Mouse (Mus musculus): ENCODE measurements around the gene Zfp345. TPM values are rescaled to one million over a fixed set of nuclear protein-coding genes. Genes with fewer than 3 reads are reported as not detected.
A peak's percentile ranks its signal among the peaks of the same experiment; 100 is the strongest.
"Not testable (repeated sequence)": the region's sequence is repeated elsewhere in the genome, so short reads cannot be mapped to it uniquely, and the experiment has no call there.

Gene Zfp345
- 0.25 TPM for polyA plus RNA-seq (2012; fragmentation: generic; extraction: Trizol)

GRCm38 (mm10) chr2:150484939-150485778 lies at the start of gene Zfp345:
Gene Zfp345, minus strand, starts transcription at chr2:150485091.
- not testable (repeated sequence) for H3K36me3 ChIP-seq (ENCODE audit: control insufficient read depth, insufficient read depth); H3K79me2 ChIP-seq (ENCODE audit: control insufficient read depth, insufficient read depth); H3ac ChIP-seq (ENCODE audit: control insufficient read depth, insufficient read length); H3K4me3 ChIP-seq; H3K27me3 ChIP-seq (ENCODE audit: control insufficient read depth, insufficient read depth, insufficient read length)
- peak within 1 kb of the TSS; percentile 56 for H3K4me2 ChIP-seq (ENCODE audit: low read depth)

GRCm38 (mm10) chr2:150525703-150526207 lies 40.9 kb upstream of the Zfp345 start:
- H3K36me3 ChIP-seq (ENCODE audit: control insufficient read depth, insufficient read depth): no peaks in the 10 kb centered on the region
- TF ChIP-seq USF1 (IDR thresholded peaks at IDR 0.05; ENCODE audit: low read depth): no peak
- no peak for TF ChIP-seq SRF (IDR thresholded peaks at IDR 0.05; ENCODE audit: control insufficient read depth, insufficient read length, low read depth)
- no peak for TF ChIP-seq MYOG (IDR thresholded peaks at IDR 0.05; ENCODE audit: control insufficient read depth in 1 of 3, insufficient read depth in 1 of 3, insufficient read length in 2 of 3, low read depth in 2 of 3)
- TF ChIP-seq E2F4 (IDR thresholded peaks at IDR 0.05; ENCODE audit: insufficient read depth): no peak
- H3K4me2 ChIP-seq (ENCODE audit: low read depth): no peak overlapping the region
- no peak overlapping the region for H3ac ChIP-seq (ENCODE audit: control insufficient read depth, insufficient read length)
- H3K79me2 ChIP-seq (ENCODE audit: control insufficient read depth, insufficient read depth): no peaks in the 10 kb centered on the region
- H3K4me3 ChIP-seq: no peak overlapping the region
- H3K27me3 ChIP-seq (ENCODE audit: control insufficient read depth, insufficient read depth, insufficient read length): no peaks in the 10 kb centered on the region

GRCm38 (mm10) chr2:150512837-150513236 lies 27.9 kb upstream of the Zfp345 start:
- no peak overlapping the region for H3K4me2 ChIP-seq (ENCODE audit: low read depth)
- no peaks in the 10 kb centered on the region for H3K36me3 ChIP-seq (ENCODE audit: control insufficient read depth, insufficient read depth)
- H3K4me3 ChIP-seq: no peak overlapping the region
- TF ChIP-seq POLR2A (IDR thresholded peaks at IDR 0.05; ENCODE audit: insufficient read length, low read depth) (no peak), E2F4 (IDR thresholded peaks at IDR 0.05; ENCODE audit: insufficient read depth) (no peak), SRF (IDR thresholded peaks at IDR 0.05; ENCODE audit: control insufficient read depth, insufficient read length, low read depth) (no peak), MYOD1 (IDR thresholded peaks at IDR 0.05; ENCODE audit: control insufficient read depth in 1 of 3, insufficient read length in 2 of 3, low read depth in 2 of 3) (no peak), CEBPB (IDR thresholded peaks at IDR 0.05; ENCODE audit: insufficient read depth, poor library complexity, severe bottlenecking) (no peak), REST (IDR thresholded peaks at IDR 0.05; ENCODE audit: insufficient read depth, insufficient read length) (no peak), TCF12 (IDR thresholded peaks at IDR 0.05; ENCODE audit: insufficient read depth, poor library complexity, severe bottlenecking) (no peak), MAX (IDR thresholded peaks at IDR 0.05; ENCODE audit: low read depth) (no peak), POLR2AphosphoS2 (IDR thresholded peaks at IDR 0.05; ENCODE audit: insufficient read length, low read depth) (no peak), USF1 (IDR thresholded peaks at IDR 0.05; ENCODE audit: low read depth) (no peak)
- H3K79me2 ChIP-seq (ENCODE audit: control insufficient read depth, insufficient read depth): no peaks in the 10 kb centered on the region
- H3ac ChIP-seq (ENCODE audit: control insufficient read depth, insufficient read length): no peak overlapping the region
- no peaks in the 10 kb centered on the region for H3K27me3 ChIP-seq (ENCODE audit: control insufficient read depth, insufficient read depth, insufficient read length)

- H3K79me2 ChIP-seq (ENCODE audit: control insufficient read depth, insufficient read depth); H3K36me3 ChIP-seq (ENCODE audit: control insufficient read depth, insufficient read depth); H3K27me3 ChIP-seq (ENCODE audit: control insufficient read depth, insufficient read depth, insufficient read length); H3ac ChIP-seq (ENCODE audit: control insufficient read depth, insufficient read length); H3K4me3 ChIP-seq; H3K4me2 ChIP-seq (ENCODE audit: low read depth): not testable (repeated sequence)
Measured at GRCm38 (mm10) chr2:150500124-150500973, 15.5 kb upstream of the Zfp345 start.

- no peak overlapping the region for H3K4me2 ChIP-seq (ENCODE audit: low read depth)
- no peaks in the 10 kb centered on the region for H3K36me3 ChIP-seq (ENCODE audit: control insufficient read depth, insufficient read depth)
- H3K79me2 ChIP-seq (ENCODE audit: control insufficient read depth, insufficient read depth): no peaks in the 10 kb centered on the region
- TF ChIP-seq USF1 (IDR thresholded peaks at IDR 0.05; ENCODE audit: low read depth) (no peak), MYOD1 (IDR thresholded peaks at IDR 0.05; ENCODE audit: control insufficient read depth in 1 of 3, insufficient read length in 2 of 3, low read depth in 2 of 3) (no peak), REST (IDR thresholded peaks at IDR 0.05; ENCODE audit: insufficient read depth, insufficient read length) (no peak), E2F4 (IDR thresholded peaks at IDR 0.05; ENCODE audit: insufficient read depth) (no peak), TCF3 (IDR thresholded peaks at IDR 0.05; ENCODE audit: insufficient read length, low read depth) (no peak), MAX (IDR thresholded peaks at IDR 0.05; ENCODE audit: low read depth) (no peak), CEBPB (IDR thresholded peaks at IDR 0.05; ENCODE audit: insufficient read depth, poor library complexity, severe bottlenecking) (no peak), POLR2AphosphoS2 (IDR thresholded peaks at IDR 0.05; ENCODE audit: insufficient read length, low read depth) (no peak), POLR2A (IDR thresholded peaks at IDR 0.05; ENCODE audit: insufficient read length, low read depth) (no peak), SRF (IDR thresholded peaks at IDR 0.05; ENCODE audit: control insufficient read depth, insufficient read length, low read depth) (no peak), MYOG (IDR thresholded peaks at IDR 0.05; ENCODE audit: control insufficient read depth in 1 of 3, insufficient read depth in 1 of 3, insufficient read length in 2 of 3, low read depth in 2 of 3) (no peak)
- no peak overlapping the region for H3ac ChIP-seq (ENCODE audit: control insufficient read depth, insufficient read length)
- no peaks in the 10 kb centered on the region for H3K27me3 ChIP-seq (ENCODE audit: control insufficient read depth, insufficient read depth, insufficient read length)
- no peak overlapping the region for H3K4me3 ChIP-seq
Measured at GRCm38 (mm10) chr2:150493031-150493430, 8.1 kb upstream of the Zfp345 start.

GRCm38 (mm10) chr2:150451180-150451919 lies 33.5 kb downstream of the Zfp345 start, which contains the start of gene Zfp442:
Gene Zfp442, minus strand, starts transcription at chr2:150451486.
- H3K36me3 ChIP-seq (ENCODE audit: control insufficient read depth, insufficient read depth); H3ac ChIP-seq (ENCODE audit: control insufficient read depth, insufficient read length); H3K79me2 ChIP-seq (ENCODE audit: control insufficient read depth, insufficient read depth); H3K27me3 ChIP-seq (ENCODE audit: control insufficient read depth, insufficient read depth, insufficient read length): not testable (repeated sequence)
- Histone ChIP-seq H3K4me3 (peak within 1 kb of the TSS; percentile 34), H3K4me2 (ENCODE audit: low read depth) (peak within 1 kb of the TSS; percentile 81)

GRCm38 (mm10) chr2:150439084-150439483 lies 45.8 kb downstream of the Zfp345 start:
- H3K4me3 ChIP-seq; H3ac ChIP-seq (ENCODE audit: control insufficient read depth, insufficient read length); H3K79me2 ChIP-seq (ENCODE audit: control insufficient read depth, insufficient read depth); H3K36me3 ChIP-seq (ENCODE audit: control insufficient read depth, insufficient read depth); H3K4me2 ChIP-seq (ENCODE audit: low read depth); H3K27me3 ChIP-seq (ENCODE audit: control insufficient read depth, insufficient read depth, insufficient read length): not testable (repeated sequence)
